Mouse (Mus musculus) spleen, postnatal 14 days (tissue): ENCODE results near the gene Cdh18.
"Not testable (repeated sequence)": the region's sequence is repeated elsewhere in the genome, so short reads cannot be mapped to it uniquely, and the experiment has no call there.

Experiments used
- DNase-seq, 2 experiments: peaks; one replicate each; pipeline ENCODE4 v3.0.0; 2021 to 2022; ENCODE audit warnings: low spot score in 2 of 2

Cdh18 gene

DNA sequence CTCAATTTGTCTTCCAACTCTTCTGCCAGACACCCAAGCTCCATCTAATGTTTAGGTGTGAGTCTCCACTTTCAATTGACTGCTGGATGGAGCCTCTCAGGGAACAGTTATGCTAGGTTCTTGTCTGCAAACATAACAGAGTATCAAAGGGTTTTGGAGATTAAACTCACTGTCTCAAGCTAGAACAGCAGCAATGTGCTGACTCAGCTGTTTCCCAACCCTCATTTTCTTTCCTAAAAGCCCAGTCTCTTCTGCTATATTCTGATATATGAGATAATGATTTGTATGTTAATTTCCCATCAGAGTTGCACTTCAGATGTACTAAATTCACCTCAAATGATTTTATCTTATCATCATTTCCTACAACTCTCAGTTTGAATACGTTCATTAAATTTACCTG is 398.4 kb downstream of the Cdh18 start:
- DNase-seq, result no peak

DNA sequence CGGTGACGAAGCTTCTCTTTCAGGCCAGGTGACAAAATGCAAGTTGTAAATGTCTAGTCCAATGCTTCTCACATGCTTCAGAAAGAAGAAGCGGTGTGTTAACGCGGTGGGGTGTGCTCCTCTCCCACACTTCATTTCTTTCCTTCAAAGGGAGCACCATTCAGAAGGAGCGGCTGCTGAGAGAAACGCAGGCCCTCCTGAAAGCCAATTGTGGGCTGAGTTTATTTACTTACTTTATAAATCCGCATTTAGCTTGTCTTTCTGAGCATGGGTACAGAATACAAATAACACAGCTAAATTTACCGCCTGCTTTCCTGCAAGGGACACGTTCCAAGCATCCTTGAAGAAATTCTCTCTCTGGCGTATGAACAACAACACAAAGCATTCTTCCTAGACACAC is 420.6 kb downstream of the Cdh18 start:
- no peak for DNase-seq

DNA sequence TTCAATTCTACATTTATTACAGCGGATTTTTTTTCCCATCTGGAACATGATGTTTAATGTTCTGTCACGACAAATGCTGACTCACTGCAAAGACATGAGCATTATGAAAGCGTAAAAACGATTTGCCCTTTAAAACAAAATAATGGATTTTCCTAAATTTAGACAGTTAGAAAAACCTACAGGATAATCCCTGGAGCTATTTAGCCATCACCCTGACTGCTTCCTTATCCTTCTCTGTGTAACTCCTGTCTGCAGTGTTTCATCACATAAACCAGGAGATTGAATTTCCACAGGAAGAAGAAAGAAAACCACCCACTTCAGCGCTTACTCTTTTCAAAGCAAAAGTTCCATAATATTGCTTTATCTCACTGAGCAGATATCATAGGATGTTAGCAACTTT is 431.3 kb downstream of the Cdh18 start:
- no peak for DNase-seq

DNA sequence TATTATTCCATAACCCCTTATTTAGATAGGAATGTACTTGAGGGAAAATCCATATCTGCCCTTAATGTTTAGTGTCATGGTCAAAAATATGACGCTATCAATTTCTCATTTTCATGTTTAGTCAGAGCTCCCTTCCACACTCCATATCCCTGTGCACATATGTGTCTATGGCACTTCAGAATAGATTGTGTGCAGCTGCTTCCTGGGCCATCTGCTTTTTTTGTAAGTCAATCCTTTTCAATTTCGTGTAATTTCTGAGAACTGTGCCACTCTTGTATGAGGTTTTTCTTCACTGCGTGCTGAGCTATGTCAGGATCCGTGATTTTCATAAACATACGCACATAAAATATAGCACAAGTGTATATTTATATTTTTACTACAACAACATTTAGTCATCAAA is 435.8 kb downstream of the Cdh18 start:
- DNase-seq, result no peak

DNA sequence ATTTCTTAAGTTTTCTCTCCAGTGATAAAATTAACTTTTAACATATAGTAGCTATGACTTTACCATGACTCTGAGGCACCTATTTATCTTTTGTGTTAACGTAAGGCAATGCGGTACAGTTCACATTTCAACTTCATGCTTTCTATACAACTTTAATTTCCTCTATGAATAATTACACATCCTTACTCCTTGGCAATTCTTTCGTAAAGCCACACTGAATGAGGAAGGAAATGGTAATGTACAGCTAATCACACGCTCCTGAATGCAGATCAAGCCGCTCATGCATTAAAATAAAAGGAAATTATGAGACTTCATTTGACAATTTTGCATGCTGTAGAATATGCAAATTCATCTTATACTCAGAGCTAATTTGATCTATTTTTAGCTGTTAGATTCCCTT is 467.9 kb downstream of the Cdh18 start:
- no peak for DNase-seq

DNA sequence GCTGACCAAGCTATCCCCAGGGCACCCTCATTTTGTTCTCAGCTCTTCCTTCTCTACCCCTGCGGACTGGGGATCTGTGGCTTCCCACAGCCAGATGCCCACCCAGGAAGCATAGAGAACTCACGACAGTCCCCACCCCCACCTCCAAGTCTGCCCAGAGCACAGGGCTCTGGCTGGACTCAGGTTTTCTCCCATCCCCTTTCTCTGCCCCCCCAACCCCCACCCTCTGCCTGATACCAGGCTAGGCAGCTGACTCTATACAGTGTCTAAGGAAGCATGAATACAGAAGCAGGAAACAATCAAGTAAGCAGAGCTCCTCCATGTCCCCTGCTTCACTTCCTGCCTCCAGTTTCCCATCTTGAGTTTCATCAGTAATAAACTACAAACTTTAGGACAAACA is 472.3 kb downstream of the Cdh18 start:
- no peak for DNase-seq

DNA sequence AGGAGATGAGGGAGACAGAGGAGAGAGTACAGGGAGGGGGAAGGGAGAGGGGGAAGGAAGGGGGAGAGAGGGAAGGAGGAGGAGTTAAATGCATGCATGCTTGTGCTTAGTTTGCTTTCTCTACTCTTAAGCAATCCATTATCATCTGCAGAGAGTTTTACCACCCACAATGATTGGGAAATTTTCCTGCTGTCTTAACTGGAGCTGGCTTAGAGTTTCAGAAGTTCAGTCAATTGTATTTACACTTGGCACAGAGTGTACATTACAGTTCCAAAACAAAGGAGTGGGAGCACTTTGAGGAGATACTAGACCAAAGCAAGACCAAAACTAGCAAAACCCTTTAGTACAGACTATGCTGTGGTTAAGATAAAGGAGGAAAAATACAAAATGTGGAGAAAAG is 473.8 kb downstream of the Cdh18 start:
- DNase-seq, result no peak

DNA sequence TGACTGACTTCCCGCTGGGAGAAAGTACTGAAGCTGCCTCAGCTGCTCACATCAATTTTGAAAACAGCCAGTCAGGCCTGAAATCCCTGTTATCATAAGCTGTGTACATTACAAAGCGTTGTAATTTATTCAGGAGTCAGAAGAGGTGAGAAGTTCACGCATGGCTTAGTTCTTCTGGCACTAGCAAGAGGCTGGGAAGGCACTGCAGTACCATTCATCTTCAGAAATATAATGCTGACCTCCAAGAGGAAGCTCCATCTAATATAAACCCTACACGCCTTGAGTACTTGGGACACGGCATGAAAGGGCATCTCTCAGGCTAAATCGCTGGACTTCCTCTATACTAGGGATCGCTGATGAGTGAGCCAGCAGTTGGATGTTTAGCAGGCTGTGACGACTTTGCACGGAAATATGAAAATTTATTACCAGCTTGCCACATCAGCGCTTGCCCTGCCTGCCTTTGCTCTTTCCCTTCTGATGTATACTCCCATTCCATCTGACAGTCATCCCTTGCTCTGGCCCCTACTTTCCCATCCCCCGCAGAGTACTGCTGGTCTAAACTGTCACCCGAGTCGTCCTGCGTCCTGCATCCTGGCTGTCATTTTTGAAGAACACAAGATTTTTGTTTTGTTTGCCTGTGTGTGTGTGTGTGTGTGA is 486.9 kb downstream of the Cdh18 start:
- DNase-seq, result no peak

DNA sequence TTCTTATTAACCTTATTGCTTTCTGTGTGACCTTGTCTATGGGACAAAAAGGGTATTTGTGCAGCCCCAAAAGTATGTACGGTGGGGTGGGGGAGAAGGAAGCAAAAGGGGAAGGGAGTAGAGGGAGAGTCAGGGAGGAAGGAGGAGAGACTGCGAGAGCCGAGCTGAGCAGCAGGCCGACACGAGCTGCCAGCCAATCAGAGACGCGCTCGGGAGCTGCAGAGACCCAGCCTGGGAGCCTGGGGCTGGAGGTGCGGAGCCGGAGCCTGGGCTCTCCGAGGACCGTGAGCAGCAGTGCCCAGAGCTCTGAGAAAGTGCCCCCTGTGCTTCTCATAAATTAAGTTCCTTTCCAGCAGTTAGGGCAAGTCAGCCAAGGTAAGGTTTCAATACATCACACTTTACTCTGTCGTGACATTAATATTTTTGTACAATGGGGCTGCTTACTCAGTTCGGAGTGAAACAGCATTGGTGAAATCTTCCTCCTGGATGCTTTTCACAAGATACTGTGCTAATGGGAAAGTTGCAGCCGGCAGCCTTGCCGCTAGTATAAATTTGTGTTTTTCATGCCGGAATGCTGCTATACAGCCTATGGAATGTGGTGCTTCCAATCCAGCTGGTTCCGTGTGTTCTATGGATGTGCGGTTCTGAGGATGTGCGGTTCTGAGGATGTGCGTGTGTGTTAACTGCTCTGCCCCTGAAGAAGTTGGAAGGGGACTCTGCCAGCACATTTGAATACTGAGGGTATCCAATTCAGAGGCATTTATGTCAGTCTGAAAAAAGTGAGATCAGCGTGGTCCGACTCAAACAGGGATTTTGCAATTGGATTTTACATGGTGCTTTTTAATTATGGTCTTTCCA is 487.6 kb downstream of the Cdh18 start:
- DNase-seq, result no peak

DNA sequence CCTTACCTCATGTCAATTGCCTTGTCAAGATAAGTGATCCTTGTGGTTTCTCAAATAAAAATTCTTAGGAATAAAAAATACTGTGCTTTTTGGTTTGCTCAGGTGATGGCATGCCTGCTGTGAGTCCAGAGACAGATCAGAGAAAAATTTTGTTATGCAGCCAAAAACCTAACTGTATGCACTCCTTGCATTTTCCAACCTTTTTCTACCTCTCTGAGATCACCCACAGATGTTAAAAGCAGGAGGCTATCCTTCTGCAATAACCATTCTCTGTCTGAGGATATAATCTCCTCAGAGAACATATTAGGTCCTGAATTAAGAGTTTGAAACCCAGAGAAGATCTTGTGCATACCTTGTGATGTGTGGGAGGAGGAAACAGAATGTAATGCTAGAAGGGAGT is 488.7 kb downstream of the Cdh18 start:
- no peak for DNase-seq

DNA sequence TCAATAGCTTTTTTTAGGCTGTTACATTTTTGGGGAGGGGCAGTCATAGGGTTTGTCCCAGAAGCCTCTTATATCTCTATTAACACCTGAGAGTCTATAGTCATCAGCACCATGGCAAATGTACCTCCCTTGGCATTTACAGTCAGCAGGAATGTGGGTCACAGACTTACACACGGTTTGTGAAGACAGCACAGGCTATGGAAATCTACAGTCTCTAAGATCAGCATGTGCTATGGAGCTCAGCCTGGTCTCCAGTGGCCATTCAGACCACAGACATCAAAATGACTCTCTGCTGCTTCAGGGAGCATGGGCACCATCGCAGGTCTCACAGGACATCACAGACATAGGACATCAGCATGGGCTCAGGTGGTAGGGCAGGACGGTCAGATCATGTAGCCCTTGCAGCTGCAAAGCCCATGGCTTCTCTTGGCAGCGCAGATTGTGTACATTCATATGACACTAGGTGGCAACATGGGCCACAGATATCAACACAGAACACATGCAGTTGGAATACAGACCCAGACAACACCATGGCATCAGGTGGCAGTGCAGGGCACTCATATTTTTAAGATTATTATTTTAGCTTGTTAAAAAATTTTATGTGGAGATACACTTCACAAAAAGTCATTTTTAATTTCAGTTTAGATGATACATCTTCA is 497.4 kb downstream of the Cdh18 start:
- DNase-seq, result no peak

DNA sequence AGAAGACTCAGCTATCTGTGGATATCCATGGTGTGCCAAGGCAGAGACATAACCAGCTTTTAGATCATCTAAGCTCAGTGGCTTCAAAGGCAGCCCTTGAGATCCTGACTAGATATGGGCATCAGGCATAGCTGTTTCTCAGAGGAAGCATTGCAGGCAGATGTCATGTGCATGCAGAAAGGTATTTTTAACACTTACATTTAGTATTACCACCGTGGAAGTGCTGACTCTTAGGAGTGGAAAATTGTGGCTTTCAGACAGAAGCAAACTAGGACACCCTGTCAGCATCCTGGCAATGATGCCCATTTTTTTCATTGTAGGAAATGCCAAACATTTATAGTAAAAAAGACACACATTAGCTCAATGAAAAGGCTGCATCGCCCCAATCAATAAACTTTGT is 503.2 kb downstream of the Cdh18 start:
- no peak for DNase-seq

DNA sequence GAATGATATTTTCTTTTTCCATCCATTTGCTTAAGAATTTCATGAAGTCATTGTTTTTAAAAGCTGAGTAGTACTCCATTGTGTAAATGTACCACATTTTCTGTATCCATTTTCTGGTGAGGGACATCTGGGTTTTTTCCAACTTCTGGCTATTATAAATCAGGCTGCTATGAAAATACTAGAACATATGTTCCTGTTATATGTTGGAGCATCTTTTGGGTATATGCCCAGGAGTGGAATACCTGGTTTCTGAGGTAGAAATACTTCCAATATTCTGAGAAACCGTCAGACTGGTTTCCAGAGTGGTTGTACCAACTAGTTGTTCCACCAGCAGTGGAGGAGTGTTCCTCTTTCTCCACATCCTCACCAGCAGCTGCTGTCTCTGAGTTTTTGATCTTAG is 536.5 kb downstream of the Cdh18 start:
- not testable (repeated sequence) for DNase-seq

DNA sequence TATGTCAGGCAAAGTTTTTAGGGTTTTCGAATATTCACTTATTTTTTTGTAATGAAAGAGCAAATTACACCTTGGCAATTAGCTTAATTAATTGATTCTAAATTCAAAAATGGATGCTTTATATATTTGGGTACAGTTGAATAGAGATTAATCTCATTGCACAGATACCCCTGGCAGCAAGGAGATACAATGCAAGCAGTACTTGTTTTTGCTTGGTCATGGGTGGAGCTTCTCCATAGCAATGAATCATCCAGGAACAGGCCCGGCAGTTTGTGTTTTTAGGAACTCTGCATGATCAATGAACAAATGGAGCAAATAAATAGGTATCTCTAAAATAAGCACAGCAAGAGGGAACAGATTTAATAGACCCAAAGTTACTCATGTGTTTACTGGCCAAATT is 538.7 kb downstream of the Cdh18 start:
- no peak for DNase-seq

DNA sequence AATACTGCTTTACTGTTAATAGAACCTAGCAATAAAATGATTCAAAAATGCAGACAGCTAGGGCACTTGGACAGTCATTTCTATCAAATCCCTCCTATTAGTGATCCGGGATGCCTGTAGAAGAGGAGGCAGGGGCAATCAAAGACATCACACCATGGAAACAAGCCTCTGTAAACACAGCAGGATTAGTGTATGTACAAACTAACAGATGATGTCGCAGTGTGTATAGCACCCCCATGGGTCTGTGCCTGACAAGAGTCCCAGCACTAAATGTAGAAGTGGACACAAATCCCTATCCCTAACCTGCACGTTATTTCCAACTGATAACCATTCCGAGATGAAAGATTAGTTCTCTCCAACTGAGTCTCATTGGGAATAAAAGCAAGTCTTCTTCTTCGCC is 547.8 kb downstream of the Cdh18 start:
- DNase-seq, result no peak

DNA sequence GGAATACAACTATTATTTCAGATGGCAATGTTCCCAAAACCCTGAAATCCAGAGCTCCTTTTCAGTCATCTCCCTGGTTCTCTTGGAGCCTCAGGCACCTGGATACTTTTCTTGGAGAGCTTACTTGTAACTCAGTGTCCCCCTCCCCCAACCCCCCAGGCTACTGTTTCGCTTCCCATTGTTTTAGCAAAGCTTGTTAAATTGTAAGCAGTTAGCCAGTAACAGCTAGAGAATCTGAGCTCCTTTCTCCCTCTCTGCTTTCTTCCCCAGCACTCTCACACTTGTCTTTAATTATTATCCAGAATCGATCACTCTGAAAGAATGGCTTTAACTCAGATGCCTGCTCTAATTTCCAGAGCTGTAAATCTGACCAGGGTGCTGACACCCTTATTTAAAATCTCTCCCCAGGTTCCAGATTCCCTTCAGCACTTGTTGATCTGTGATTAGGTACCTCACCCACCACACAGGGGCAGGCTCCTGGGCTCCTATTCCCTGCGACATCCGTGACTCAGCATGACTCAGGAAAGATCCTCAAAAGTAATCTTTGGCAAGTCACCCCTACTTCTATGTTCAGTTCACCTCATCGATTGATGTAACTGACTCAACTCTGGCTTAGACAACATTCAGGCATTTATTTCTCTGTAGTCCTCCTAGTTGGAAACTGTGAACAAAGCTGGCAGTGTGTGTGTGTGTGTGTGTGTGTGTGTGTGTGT is 556.0 kb downstream of the Cdh18 start:
- no peak for DNase-seq

DNA sequence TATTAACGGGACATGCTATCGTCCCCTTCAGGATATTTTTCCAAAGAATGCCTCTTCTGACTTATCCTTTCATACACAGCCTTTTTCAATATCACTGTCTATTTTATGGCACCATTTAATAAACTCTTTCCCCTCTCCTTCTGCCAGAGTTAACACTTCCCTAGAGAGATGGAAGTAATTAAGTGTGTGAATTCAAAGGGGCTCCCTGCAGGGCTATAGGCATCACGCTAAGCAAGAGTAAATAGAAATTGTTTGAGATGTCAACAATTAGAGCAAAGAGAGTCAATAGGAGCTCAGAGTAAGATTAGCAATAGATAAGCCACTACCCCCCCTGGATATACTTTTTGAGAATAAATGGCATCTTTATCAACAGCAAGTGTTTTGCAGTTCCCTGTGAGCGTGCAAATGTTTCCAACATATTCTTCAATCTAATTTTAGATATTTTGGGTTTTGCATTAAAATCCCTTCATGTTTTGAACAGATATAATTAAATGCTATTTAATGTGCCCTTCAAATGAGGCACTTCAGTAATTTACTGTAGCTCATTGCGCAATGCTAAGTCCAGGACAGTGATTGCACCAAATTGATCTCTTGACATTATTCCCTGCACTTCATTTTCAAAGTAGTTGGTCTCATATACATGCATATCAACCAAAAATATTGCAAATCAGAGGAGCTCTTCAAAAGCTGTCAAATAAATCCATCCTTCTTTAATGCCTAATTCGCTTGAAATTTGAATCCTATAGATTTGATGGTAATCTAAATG is 586.3 kb downstream of the Cdh18 start:
- no peak for DNase-seq

DNA sequence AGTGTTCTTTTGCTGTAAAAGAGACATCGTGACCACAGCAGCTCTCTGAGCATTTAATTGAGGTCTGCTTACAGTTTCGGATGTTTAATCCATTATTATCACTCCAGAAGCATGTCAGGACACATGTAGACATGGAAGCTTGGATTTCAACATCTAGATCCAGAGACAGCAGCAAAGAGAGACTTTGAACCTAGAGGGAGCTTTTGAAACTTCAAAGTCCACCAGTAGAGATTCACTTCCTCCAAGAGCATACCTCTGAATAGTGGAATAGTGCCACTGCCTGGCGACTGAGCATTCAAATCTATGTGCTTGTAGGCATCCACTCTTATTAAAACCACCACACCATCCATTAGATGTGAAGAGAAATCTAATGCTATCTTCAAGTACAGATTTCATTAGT is 588.1 kb downstream of the Cdh18 start:
- DNase-seq, result no peak

DNA sequence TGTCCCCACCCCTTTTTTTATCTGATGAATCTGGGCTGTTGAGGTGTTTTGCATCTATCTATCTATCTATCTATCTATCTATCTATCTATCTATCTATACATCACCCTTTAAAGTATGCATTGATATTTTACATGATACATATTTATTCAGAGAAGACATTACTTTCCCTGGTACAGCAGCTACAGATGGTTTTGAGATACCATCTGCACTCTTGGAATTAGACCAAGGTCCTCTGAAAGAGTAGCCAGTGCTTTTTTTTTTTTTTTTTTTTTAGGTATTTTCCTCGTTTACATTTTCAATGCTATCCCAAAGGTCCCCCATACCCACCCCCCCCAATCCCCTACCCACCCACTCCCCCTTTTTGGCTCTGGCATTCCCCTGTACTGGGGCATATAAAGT is 594.1 kb downstream of the Cdh18 start:
- DNase-seq, result not testable (repeated sequence)

DNA sequence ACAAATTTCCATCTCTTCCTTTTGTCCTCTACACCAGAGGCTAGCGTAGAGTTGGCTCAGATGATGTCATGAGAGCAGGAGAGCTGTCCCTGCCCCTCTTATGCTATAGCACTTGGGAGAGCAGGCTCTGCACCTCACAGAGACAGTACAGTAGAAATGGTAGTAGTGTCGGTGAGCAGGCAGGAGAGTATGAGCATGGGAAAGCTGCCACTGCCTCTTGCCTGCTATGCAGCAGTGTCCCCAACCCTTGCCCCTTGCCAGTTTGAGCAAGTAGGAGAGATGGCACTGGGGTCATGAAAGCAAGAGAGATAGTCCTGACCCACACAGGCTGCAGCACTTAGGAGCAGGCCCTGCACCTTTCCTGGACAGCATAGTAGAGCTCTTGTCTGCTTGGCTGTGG is 607.1 kb downstream of the Cdh18 start:
- no peak for DNase-seq

DNA sequence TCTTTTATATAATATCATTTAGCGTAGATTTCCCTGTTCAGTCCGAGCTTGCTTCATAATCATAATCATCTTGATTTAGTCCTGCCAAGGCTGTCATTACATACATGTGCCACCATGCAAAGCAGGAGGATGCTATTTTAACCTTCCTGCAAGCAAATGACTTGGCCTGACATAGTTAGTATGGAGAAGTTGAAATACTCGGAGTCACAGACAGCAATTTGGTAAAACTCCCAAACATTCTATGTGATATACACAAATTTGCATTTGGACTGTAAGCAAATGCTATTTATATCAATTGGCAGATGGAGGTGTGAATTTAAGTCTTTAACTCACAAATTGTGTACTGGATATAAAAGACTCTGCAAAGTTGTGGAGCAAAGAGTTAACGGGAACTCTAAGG is 616.0 kb downstream of the Cdh18 start:
- DNase-seq, result no peak

DNA sequence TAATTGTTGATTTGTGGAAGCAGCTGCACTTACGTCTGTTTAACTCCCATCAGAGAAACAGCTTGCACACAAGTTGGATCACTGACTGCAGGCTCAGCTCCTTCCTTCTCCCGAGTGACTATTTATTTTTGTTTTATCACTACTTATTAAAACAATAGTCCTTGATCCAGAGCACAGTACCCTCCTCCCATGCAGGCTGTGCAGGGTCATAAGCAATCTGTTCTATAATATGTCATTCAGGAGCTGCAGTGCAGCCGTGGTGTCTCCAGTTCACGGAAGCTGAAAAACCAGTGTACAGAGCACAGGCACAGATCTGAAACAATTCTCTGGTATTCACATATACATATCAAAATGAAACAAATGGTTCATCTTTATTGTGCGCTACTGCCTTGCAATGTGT is 625.8 kb downstream of the Cdh18 start:
- DNase-seq, result no peak
